Mouse (Mus musculus) neutrophil, adult 83 days (primary cell): Measurements from ENCODE around the gene Cct7. TPM values are rescaled to one million over a fixed set of nuclear protein-coding genes. Genes with fewer than 3 reads are reported as not detected.

Source experiments
- total RNA-seq, 2 experiments: library from RNA; stranded (reverse); gene quantifications; one replicate each; pipeline ENCODE4 v1.2.4; 2023

Cct7 gene
- 100 to 1,000 TPM in 1 of 2 experiments, 10 to 100 TPM in 1; 95.6 to 112 TPM for total RNA-seq

GRCm38 (mm10) chr6:85450697-85451663, at the start of gene Cct7:
Cct7 (plus strand) TSS chr6:85451514.

GRCm38 (mm10) chr6:85423836-85424379, 27.4 kb upstream of the Cct7 start, which contains the start of gene Noto:
Noto (plus strand) TSS chr6:85423886.

GRCm38 (mm10) chr6:85431842-85432431, 19.4 kb upstream of the Cct7 start, which contains the start of gene Smyd5:
Smyd5 (plus strand) TSS chr6:85431989.

GRCm38 (mm10) chr6:85451664-85452410, 523 bp downstream of the Cct7 start, which contains the start of gene Pradc1:
Pradc1 (minus strand) TSS chr6:85451970.

GRCm38 (mm10) chr6:85502911-85503250, 51.6 kb downstream of the Cct7 start, which contains the start of gene Fbxo41:
Fbxo41 (minus strand) TSS chr6:85502994.

GRCm38 (mm10) chr6:85513531-85513910, 62.2 kb downstream of the Cct7 start, which contains the start of gene Egr4:
Egr4 (minus strand) TSS chr6:85513589.

Other genes with a start within 250 kb of the Cct7 start
- 100 to 1,000 TPM in 1 of 2 experiments, 10 to 100 TPM in 1; 85.8 to 113 TPM for gene Sfxn5, start 118.1 kb upstream of the Cct7 start, total RNA-seq
- gene Rab11fip5, start 76.9 kb upstream of the Cct7 start, total RNA-seq: 10 to 100 TPM; 15.7 to 19.6 TPM
- not detected for gene Noto, start 27.6 kb upstream of the Cct7 start, total RNA-seq
- gene Smyd5, start 19.5 kb upstream of the Cct7 start, total RNA-seq: 1 to 10 TPM; 8.9 to 9.0 TPM
- 10 to 100 TPM; 12.0 to 16.2 TPM for gene Pradc1, start 456 bp downstream of the Cct7 start, total RNA-seq
- gene Fbxo41, start 51.5 kb downstream of the Cct7 start, total RNA-seq: not detected
- gene Egr4, start 62.1 kb downstream of the Cct7 start, total RNA-seq: not detected
- gene Alms1, start 136.0 kb downstream of the Cct7 start, total RNA-seq: 1 to 10 TPM; 8.7 to 9.8 TPM